Mouse (Mus musculus) adipose tissue, adult 10 weeks (tissue): ENCODE measurements around the gene Notch2. TPM values are rescaled to one million over a fixed set of nuclear protein-coding genes. Genes with fewer than 3 reads are reported as not detected.

Experiments used
- polyA plus RNA-seq: library from polyadenylated mRNA; stranded (reverse); fragments of 350-450 nt; fragmentation: Illumina TruSeq; extraction: RNeasy Lipid Tissue Mini Kit (QIAGEN cat#74804); gene quantifications from one replicate; pipeline ENCODE4 v1.2.3, GENCODE M21; 2014; ENCODE audit warnings: low read depth, low replicate concordance

Gene Notch2
- 20.5 TPM for polyA plus RNA-seq

GRCm38 (mm10) chr3:98013401-98014281, at the start of gene Notch2:
Notch2 (plus strand) TSS chr3:98013527.

GRCm38 (mm10) chr3:98160330-98160729, 147.0 kb downstream of the Notch2 start, which contains the start of gene Adam30:
Adam30 (plus strand) TSS chr3:98160630.

Other genes with a start within 250 kb of the Notch2 start
- 40.0 TPM for gene Pde4dip, start 124.8 kb upstream of the Notch2 start, polyA plus RNA-seq
- gene Sec22b, start 112.3 kb upstream of the Notch2 start, polyA plus RNA-seq: 72.5 TPM
- gene Adam30, start 147.1 kb downstream of the Notch2 start, polyA plus RNA-seq: 1.1 TPM
- not detected for gene Reg4, start 208.6 kb downstream of the Notch2 start, polyA plus RNA-seq